Mouse (Mus musculus): Measurements from ENCODE around the gene Kif18b. TPM values are rescaled to one million over a fixed set of nuclear protein-coding genes. Genes with fewer than 3 reads are reported as not detected.

Kif18b gene
- polyA plus RNA-seq, 1 experiment from 2014 or later = 8.3 TPM

DNA sequence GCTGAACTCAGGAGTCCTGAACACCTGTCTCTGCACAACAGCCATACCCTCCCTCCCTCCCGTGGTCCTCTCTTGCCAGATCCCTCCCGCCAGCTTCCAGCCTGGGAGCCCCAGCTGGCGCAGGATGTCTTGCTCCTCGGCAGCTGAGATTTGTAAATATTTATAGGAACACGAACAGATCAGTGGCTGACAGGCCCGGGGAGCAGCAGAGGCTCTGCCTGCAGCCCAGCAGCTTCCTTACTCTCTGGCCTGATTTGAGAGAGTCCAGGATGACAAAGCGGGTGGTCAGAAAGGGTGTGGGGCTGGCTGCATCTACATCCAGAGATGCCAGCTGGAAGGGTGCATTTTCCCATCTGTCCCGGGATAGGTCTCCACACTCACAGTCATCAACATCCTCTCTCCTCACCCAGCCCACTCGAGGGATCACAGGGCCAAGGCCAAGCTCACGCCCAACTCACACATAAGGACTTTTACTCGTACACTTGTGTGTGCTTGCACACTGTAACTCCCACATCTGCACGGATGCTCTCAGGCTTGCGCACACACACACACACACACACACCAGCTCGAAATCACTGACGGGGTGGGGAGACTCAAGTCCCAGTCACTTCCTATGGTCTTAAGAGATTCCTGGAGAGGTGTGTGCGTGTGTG is 32.2 kb upstream of the Kif18b start:
- ATAC-seq (ENCODE audit: low FRiP score, low read depth) = no peak
- Histone ChIP-seq H3K4me2 (replicated peaks) (no peak overlapping the region), H3K27ac (no peak overlapping the region; the same call in 1 of the 2 replicates), H3K27me3 (replicated peaks) (peaks cover 9% of the 10 kb centered on the region; the same call in 1 of the 2 replicates), H3K9me3 (no peaks in the 10 kb centered on the region), H3K4me1 (peaks cover 21% of the 10 kb centered on the region), H3K36me3 (no peaks in the 10 kb centered on the region), H3K9ac (no peak overlapping the region), H3K4me3 (no peak overlapping the region)
- 52% methylated on average over 16 of the region's 16 CpGs for WGBS

DNA sequence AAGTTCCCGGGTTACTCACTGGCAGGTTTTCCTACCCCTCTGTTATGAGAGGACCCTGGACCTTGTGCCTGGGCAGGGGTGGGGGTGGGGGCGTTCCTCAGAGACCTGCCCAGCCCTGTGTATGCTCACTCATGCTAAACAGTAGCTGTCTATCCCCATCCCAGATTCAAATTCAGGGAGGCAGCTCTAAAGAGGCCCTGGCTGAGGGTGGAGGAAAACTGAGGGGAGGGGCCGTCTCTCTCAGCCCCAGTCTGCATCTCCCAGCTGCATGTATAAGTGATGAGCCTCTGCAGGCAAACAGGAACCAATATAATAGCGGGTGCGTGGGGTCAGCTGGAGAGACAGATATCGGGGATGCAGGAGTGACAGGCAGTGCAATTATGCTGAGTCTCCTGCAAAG is 28.0 kb upstream of the Kif18b start:
- H3K4me1 ChIP-seq = peaks cover 33% of the 10 kb centered on the region
- no peak overlapping the region for H3K27ac ChIP-seq
- no peak overlapping the region for H3K4me3 ChIP-seq
- no peak for ATAC-seq (ENCODE audit: low FRiP score, low read depth)
- H3K9ac ChIP-seq = no peak overlapping the region
- H3K36me3 ChIP-seq = no peaks in the 10 kb centered on the region
- H3K27me3 ChIP-seq (replicated peaks) = peaks cover 48% of the 10 kb centered on the region
- no peaks in the 10 kb centered on the region for H3K9me3 ChIP-seq
- 18% methylated on average over 6 of the region's 6 CpGs for WGBS
- H3K4me2 ChIP-seq (replicated peaks) = no peak overlapping the region

DNA sequence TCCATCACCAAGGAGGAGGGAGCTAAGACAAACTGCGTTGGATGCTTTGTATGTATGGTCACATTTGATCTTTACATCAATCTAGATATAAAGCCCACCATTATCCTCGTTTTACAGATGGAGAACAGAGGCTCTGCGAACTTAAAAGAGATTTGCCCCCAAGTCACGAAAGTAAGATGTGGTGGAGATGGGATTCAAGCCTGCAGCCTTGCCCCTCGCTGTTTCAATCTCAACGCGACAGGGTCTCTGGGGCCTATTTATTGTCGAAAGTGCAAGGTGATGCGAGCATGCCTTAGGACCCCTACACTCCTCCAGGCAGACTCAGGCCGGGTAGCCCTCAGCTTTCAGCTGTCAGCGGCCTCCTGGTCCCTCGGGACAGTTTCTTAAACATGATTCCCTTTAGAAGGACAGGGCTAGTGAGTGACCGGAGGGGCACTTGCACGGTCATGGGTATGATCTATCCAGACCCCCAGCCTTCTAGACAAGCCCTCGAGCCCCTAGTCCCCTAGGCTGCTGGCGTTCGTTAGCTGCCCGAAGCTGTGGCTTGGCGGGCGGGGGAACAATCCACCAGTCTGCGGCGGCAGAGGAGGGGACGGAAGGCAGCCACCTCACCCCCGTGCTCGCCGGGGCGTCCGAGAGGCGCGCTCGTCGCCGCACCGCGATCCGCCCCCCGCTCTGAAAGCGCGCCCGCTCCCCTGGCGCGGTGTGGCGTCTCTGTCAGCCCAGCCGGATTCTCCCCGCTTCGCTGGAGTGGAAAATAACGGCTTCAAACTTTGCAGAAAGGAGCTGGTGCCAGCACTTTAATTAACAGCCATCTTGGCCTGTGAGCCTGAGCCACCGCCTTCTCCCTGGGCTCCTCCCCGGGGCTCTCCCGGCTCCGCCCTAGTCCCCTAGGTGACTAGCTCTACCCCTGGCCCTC is 23.4 kb upstream of the Kif18b start:
- 1% methylated on average over 51 of the region's 51 CpGs for WGBS
- H3K4me3 ChIP-seq = peak overlapping the region; percentile 36

DNA sequence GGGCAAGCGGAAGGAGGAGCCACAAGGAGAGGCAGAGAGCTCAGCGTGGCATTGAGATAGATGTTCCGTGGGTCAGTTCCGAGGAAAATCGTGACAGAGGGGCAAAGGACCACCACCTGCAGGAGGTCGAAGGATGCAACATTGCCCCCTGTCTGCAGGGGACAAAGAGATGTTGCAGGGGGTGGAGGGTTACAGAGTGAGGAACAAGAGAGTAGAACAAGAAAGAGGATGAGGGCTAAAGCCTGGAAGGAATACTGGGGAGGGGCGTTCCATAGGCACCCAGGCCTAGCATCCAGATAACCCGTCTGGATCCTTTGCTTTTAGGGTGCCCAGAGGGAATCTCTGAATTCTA is 22.0 kb upstream of the Kif18b start:
- no peaks in the 10 kb centered on the region for H3K36me3 ChIP-seq
- peaks cover 94% of the 10 kb centered on the region for H3K27me3 ChIP-seq (replicated peaks)
- peak overlapping the region; percentile 67 for H3K4me2 ChIP-seq (replicated peaks)
- H3K9me3 ChIP-seq = no peaks in the 10 kb centered on the region
- no peak overlapping the region for H3K27ac ChIP-seq
- no peak overlapping the region for H3K9ac ChIP-seq
- H3K4me3 ChIP-seq = no peak overlapping the region
- peak; percentile 21; the same call in 1 of the 2 replicates for ATAC-seq (ENCODE audit: low FRiP score, low read depth)
- H3K4me1 ChIP-seq = peaks cover 43% of the 10 kb centered on the region
- 6% methylated on average over 8 of the region's 8 CpGs for WGBS

More for the DNA sequence above, 23.4 kb upstream of the Kif18b start:
- Histone ChIP-seq H3K9ac (peak overlapping the region; percentile 48), H3K4me2 (replicated peaks) (peak overlapping the region; percentile 77), H3K4me1 (peaks cover 51% of the 10 kb centered on the region), H3K9me3 (no peaks in the 10 kb centered on the region), H3K36me3 (no peaks in the 10 kb centered on the region), H3K27me3 (replicated peaks) (peaks cover 90% of the 10 kb centered on the region), H3K27ac (no peak overlapping the region)
- no peak for ATAC-seq (ENCODE audit: low FRiP score, low read depth)

DNA sequence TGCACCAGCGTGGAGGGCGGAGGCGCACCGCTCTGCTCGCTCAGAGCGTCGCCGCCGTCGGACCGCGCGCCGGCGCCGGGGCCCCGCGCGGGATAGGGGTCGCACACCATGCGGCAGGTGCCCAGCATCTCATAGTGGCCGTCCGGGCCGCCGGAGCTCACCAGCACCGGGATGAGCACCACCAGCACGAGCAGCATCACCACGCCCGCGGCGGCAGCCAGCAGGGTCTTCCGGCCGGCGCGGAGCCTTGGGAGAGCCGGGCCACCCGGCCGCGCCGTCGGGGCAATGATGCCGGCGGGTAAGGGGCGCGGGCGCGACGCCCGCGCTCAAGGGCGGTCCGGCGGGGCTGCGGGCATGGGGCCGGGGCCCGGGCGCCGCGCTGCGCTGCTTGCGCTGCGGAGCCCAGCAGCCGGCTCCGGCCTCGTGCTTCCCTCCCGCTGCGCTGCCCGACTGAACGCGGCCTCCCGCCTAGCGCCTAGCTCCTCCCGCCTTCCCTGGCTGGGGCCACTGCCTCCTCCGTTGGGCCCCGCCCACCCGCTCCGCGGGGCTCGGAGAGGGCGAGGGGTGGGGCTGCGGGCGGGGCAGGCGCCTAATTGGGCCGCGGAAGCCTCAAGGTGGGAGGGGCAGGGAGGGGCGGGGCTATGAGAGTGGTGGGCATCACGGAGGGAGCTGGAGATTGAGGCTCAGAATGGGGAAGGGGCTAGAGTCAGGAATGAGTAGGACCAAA is 21.5 kb upstream of the Kif18b start, which contains the start of gene C1ql1:
Gene C1ql1 (minus strand): TSS at position 424 of the 727 bp plus-strand sequence.
- Histone ChIP-seq H3K27ac (no peak within 1 kb of the TSS), H3K4me2 (replicated peaks) (peak within 1 kb of the TSS; percentile 67), H3K36me3 (no peaks in the 10 kb centered on the region), H3K9ac (peak within 1 kb of the TSS; percentile 44), H3K9me3 (no peaks in the 10 kb centered on the region), H3K4me3 (peak within 1 kb of the TSS; percentile 35), H3K27me3 (replicated peaks) (peaks cover 88% of the 10 kb centered on the region), H3K4me1 (peaks cover 43% of the 10 kb centered on the region)
- ATAC-seq (ENCODE audit: low FRiP score, low read depth) = peak; percentile 70
- WGBS = under 1% methylated on average over 86 of the region's 87 CpGs

DNA sequence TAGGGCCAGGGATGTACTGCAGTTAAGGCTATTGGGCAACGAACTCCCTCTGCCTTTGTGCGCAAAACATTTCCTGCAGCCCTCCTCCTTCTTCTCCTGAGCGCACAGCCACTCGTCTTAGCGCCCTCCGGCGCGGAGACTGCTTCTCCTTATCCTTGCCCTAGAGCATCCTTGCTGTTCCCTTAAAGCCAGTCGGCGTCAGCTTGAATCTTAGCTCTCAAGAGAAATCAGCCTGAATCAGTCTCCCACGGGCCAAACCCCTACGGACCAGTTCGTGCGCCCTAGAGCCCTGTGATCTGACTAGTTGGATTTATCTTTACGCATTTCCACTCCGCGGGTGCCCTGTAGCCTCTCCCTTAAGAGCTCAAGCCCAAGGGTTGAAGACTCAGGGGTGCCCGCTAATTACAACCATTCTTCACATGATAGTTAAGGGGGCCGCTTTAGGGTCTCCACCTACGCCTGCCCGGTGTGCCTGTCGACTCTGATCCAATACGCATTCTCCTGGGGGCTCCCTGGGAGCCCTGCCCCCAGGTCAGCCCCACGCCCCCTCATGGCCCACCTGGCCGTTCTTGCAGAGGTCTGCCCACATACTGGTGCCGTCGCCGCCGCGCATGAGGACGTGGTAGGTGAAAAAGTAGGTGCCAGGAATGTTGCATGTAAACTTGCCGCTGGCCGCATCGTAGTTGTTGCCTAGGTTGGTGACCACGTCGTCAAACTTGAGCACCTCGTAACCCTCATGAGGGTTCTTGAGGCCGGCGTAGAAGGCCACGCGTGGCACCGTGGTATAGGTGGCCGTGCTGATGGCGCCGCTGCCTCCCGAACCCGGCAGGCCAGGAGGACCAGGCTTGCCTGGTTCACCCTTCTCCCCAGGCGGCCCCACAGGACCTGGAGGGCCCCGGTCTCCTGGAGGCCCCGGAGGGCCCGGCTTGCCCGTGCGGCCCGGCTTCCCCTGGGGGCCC is 20.7 kb upstream of the Kif18b start:
- peak overlapping the region; percentile 35 for H3K4me3 ChIP-seq
- peaks cover 81% of the 10 kb centered on the region for H3K27me3 ChIP-seq (replicated peaks)
- H3K36me3 ChIP-seq = no peaks in the 10 kb centered on the region
- peaks cover 43% of the 10 kb centered on the region for H3K4me1 ChIP-seq
- peak overlapping the region; percentile 44; the same call in 1 of the 2 replicates for H3K9ac ChIP-seq
- no peak overlapping the region for H3K27ac ChIP-seq
- H3K4me2 ChIP-seq (replicated peaks) = peak overlapping the region; percentile 67
- no peaks in the 10 kb centered on the region for H3K9me3 ChIP-seq
- no peak for ATAC-seq (ENCODE audit: low FRiP score, low read depth)
- 2% methylated on average over 52 of the region's 54 CpGs for WGBS

DNA sequence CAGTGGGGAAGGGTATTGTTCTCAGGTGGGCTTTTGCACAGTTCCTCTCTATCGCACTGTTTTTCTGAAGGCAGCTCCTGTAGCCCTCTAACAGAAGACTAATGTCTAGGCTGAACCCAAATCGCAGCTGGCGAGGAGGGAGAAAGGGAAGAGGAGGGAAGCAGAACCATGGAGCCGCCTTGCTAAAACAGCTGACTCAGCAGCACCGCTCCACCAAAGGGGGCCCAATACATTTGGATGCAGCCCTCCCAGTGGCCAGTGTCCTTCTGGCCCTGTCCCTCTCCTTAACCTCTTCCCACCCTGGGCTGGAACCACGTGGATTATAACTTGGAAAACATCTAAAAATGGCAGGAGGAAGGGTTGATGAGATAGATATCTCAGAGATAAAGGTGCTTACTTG is 16.3 kb upstream of the Kif18b start:
- Histone ChIP-seq H3K4me2 (replicated peaks) (no peak overlapping the region), H3K4me3 (no peak overlapping the region), H3K4me1 (peaks cover 40% of the 10 kb centered on the region), H3K9me3 (no peaks in the 10 kb centered on the region), H3K27ac (no peak overlapping the region), H3K9ac (no peak overlapping the region), H3K36me3 (no peaks in the 10 kb centered on the region), H3K27me3 (replicated peaks) (peaks cover 47% of the 10 kb centered on the region)
- ATAC-seq (ENCODE audit: low FRiP score, low read depth) = no peak
- WGBS = 60% methylated on average over 6 of the region's 6 CpGs

DNA sequence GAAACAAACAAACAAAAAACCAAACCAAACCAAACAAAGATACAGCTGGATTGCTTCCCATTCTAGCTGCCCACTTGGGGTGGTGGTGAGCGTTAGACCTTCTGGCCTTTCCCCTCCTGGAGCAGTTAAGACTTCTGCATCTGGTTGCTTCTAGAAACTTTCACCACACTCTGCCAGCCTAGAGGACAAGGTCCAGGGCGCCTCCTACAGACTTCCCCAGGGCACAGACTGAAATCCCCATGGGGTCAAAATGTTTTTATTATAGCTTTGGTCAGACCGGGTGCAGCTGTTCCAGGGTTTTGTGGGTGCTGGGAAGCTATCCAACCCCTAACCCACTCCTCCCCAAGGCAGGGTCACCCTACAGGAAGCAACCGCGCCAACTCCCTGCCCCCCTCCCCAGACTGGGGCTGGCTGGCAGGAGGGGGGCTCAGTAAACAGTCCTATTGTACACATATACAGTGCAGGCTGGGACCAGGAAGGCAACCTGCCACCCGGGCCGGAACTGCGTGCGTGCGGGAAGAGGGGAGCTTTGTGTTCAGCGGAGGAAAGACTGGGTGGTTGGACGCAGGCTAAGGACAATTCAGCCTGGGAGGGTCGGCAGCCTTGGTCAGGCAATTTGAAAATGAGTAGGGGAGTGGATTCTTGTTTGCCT is 14.2 kb upstream of the Kif18b start:
- Histone ChIP-seq H3K9ac (no peak overlapping the region), H3K9me3 (no peaks in the 10 kb centered on the region), H3K4me2 (replicated peaks) (peak overlapping the region; percentile 33; the same call in 1 of the 2 replicates), H3K4me3 (no peak overlapping the region), H3K36me3 (no peaks in the 10 kb centered on the region), H3K4me1 (peaks cover 29% of the 10 kb centered on the region), H3K27ac (no peak overlapping the region), H3K27me3 (replicated peaks) (peaks cover 31% of the 10 kb centered on the region)
- WGBS = 41% methylated on average over 13 of the region's 13 CpGs
- ATAC-seq (ENCODE audit: low FRiP score, low read depth) = no peak

DNA sequence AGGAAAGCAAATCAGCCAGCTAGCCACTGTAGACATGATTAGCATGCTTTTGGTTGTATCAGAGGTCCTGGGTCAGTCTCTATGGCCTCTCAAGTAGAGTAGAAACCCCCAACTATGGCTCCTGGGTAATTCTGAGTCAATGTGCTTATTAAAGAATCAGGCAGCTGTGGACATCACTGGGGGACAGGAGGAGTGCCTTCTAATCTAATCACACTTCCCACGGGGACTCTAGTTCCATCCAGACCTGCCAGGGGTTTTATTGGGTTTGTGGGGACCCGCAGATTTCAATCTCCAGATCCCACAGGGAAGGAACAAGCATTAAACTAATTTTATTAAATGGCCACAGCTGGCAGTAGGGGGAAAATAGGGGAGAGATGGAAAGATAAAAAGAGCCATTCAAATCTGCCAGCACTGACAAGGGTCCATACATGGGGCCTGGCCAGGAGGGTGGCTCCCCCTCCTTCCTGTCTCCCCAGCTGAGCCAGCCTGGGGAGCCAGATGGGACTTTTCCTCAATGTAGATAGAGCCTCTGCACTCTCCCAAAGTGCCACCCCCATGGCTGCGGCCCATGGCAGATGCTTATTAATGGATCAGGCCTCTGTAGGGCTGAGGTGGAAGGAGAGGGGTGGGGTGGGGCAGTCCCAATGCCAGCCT is 12.7 kb upstream of the Kif18b start:
- H3K4me3 ChIP-seq = no peak overlapping the region
- 46% methylated on average over 3 of the region's 3 CpGs for WGBS
- H3K9me3 ChIP-seq = no peaks in the 10 kb centered on the region
- H3K36me3 ChIP-seq = no peaks in the 10 kb centered on the region
- peaks cover 16% of the 10 kb centered on the region for H3K27me3 ChIP-seq (replicated peaks)
- no peak overlapping the region for H3K9ac ChIP-seq
- H3K4me1 ChIP-seq = peaks cover 29% of the 10 kb centered on the region
- H3K27ac ChIP-seq = no peak overlapping the region
- peak; percentile 63 for ATAC-seq (ENCODE audit: low FRiP score, low read depth)
- H3K4me2 ChIP-seq (replicated peaks) = no peak overlapping the region

DNA sequence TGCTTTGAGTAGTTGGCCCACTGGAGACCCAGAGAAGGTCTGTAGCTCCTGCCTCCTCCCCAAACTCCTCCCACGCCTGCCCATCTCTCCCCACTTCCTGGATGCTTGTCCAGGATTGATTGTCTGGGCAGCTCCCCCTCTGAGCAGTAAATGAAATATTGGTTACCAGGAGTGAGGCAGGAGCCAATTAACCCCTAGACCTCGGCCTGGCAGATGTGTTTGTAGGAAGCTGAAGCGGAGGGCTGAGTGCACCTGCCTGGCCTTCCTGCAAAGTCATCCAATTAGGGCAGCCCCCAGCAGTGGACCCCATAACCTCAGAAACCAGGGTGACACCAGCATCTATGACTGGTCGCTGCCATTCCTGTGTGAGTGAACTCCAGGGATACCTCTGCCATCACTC is 11.3 kb upstream of the Kif18b start:
- Histone ChIP-seq H3K9me3 (no peaks in the 10 kb centered on the region), H3K27me3 (replicated peaks) (0 out of 2 replicates have a peak, but pooled peaks cover 12% of the 10 kb centered on the region), H3K4me3 (no peak overlapping the region), H3K9ac (no peak overlapping the region), H3K27ac (no peak overlapping the region), H3K4me2 (replicated peaks) (no peak overlapping the region), H3K4me1 (peaks cover 29% of the 10 kb centered on the region), H3K36me3 (no peaks in the 10 kb centered on the region)
- ATAC-seq (ENCODE audit: low FRiP score, low read depth) = no peak
- WGBS = 29% methylated on average over 4 of the region's 4 CpGs

Measured in neural tube, embryonic 12.5 days (tissue).